Mouse (Mus musculus): ENCODE measurements around the gene Fgfr2. TPM values are rescaled to one million over a fixed set of nuclear protein-coding genes. Genes with fewer than 3 reads are reported as not detected.
A peak's percentile ranks its signal among the peaks of the same experiment; 100 is the strongest.

Fgfr2 gene
- polyA plus RNA-seq, 1 experiment, result 0.17 TPM

DNA sequence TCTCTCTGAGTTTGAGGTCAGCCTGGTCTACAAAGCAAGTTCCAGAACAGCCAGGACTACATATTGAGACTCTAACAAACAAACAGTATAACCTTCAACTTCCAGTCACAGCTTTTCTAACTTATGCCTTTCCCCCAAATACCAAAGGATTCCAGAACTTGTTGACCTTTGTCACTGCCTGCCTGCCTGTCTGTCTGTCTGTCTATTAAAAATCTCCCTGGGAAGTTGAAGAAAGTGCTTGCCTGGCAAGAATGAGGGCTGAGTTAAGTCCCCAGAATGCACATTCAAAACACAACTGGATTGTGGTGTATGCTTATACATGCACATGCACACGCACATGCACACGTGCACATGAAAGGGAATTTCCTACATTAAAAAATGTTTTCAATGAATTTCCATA lies 2502.1 kb downstream of the Fgfr2 start:
- no peaks in the 10 kb centered on the region for H3K27me3 ChIP-seq (ENCODE audit: control insufficient read depth, insufficient read depth, insufficient read length)
- H3K4me2 ChIP-seq (ENCODE audit: low read depth), result no peak overlapping the region
- H3K36me3 ChIP-seq (ENCODE audit: control insufficient read depth, insufficient read depth), result no peaks in the 10 kb centered on the region
- no peak for TF ChIP-seq MYOG (IDR thresholded peaks at IDR 0.05; ENCODE audit: control insufficient read depth in 1 of 3, insufficient read depth in 1 of 3, insufficient read length in 2 of 3, low read depth in 2 of 3)
- no peak for TF ChIP-seq POLR2A (IDR thresholded peaks at IDR 0.05; ENCODE audit: insufficient read length, low read depth)
- no peak for TF ChIP-seq CEBPB (IDR thresholded peaks at IDR 0.05; ENCODE audit: insufficient read depth, poor library complexity, severe bottlenecking)
- no peak for TF ChIP-seq E2F4 (IDR thresholded peaks at IDR 0.05; ENCODE audit: insufficient read depth)
- TF ChIP-seq MYOD1 (IDR thresholded peaks at IDR 0.05; ENCODE audit: control insufficient read depth in 1 of 3, insufficient read length in 2 of 3, low read depth in 2 of 3), result no peak
- no peak for TF ChIP-seq TCF12 (IDR thresholded peaks at IDR 0.05; ENCODE audit: insufficient read depth, poor library complexity, severe bottlenecking)
- TF ChIP-seq REST (IDR thresholded peaks at IDR 0.05; ENCODE audit: insufficient read depth, insufficient read length), result no peak
- TF ChIP-seq USF1 (IDR thresholded peaks at IDR 0.05; ENCODE audit: low read depth), result no peak
- no peak for TF ChIP-seq TCF3 (IDR thresholded peaks at IDR 0.05; ENCODE audit: insufficient read length, low read depth)
- no peak for TF ChIP-seq SRF (IDR thresholded peaks at IDR 0.05; ENCODE audit: control insufficient read depth, insufficient read length, low read depth)
- no peak for TF ChIP-seq POLR2AphosphoS2 (IDR thresholded peaks at IDR 0.05; ENCODE audit: insufficient read length, low read depth)
- TF ChIP-seq MAX (IDR thresholded peaks at IDR 0.05; ENCODE audit: low read depth), result no peak
- no peak overlapping the region for H3ac ChIP-seq (ENCODE audit: control insufficient read depth, insufficient read length)
- H3K79me2 ChIP-seq (ENCODE audit: control insufficient read depth, insufficient read depth), result no peaks in the 10 kb centered on the region
- H3K4me3 ChIP-seq, result no peak overlapping the region

DNA sequence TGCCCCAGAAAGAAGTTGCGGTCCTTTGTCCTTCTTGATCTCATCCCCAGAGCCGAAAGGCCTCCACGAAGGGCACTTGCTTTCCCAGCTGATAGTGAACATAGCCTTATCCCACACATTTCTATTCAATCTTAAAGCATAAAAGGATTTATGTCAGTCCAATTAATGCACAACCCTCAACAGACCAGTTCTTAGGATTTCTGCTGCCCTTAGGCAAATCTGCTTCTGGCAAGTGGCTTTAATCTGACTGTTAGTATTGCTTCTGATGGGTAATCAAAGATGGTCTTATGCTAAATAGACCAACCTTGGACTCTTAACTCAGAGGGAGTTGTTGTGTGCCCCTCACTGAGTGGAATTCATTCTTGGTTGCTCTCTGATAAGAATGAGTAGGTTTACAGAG lies 2505.6 kb downstream of the Fgfr2 start:
- H3K4me3 ChIP-seq, result no peak overlapping the region
- no peak overlapping the region for H3K4me2 ChIP-seq (ENCODE audit: low read depth)
- TF ChIP-seq USF1 (IDR thresholded peaks at IDR 0.05; ENCODE audit: low read depth), result no peak
- no peaks in the 10 kb centered on the region for H3K79me2 ChIP-seq (ENCODE audit: control insufficient read depth, insufficient read depth)
- no peaks in the 10 kb centered on the region for H3K27me3 ChIP-seq (ENCODE audit: control insufficient read depth, insufficient read depth, insufficient read length)
- H3K36me3 ChIP-seq (ENCODE audit: control insufficient read depth, insufficient read depth), result no peaks in the 10 kb centered on the region
- no peak overlapping the region for H3ac ChIP-seq (ENCODE audit: control insufficient read depth, insufficient read length)

DNA sequence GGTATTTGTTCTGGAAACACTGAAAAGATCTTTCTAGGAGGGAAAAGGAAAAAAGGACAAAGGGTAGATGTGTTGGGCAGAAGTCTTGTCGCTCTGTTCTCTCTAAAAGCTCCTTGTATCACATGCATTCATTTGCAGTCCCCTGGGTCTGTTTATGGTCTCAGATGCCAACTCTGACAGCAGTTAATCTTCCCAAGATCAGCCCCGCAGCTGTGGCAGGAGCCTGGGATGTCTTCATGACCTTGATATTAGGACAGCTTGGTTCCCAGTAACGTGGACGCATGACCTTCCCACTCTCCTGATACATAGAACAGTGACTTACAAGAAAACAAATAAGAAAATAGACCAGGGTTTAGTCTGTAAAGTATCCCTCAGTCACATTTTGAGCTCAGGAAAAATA lies 2509.2 kb downstream of the Fgfr2 start:
- no peaks in the 10 kb centered on the region for H3K27me3 ChIP-seq (ENCODE audit: control insufficient read depth, insufficient read depth, insufficient read length)
- no peak overlapping the region for H3K4me3 ChIP-seq
- H3ac ChIP-seq (ENCODE audit: control insufficient read depth, insufficient read length), result no peak overlapping the region
- H3K4me2 ChIP-seq (ENCODE audit: low read depth), result no peak overlapping the region
- H3K36me3 ChIP-seq (ENCODE audit: control insufficient read depth, insufficient read depth), result no peaks in the 10 kb centered on the region
- H3K79me2 ChIP-seq (ENCODE audit: control insufficient read depth, insufficient read depth), result no peaks in the 10 kb centered on the region
- TF ChIP-seq CEBPB (IDR thresholded peaks at IDR 0.05; ENCODE audit: insufficient read depth, poor library complexity, severe bottlenecking), result no peak
- TF ChIP-seq USF1 (IDR thresholded peaks at IDR 0.05; ENCODE audit: low read depth), result no peak
- no peak for TF ChIP-seq TCF3 (IDR thresholded peaks at IDR 0.05; ENCODE audit: insufficient read length, low read depth)
- TF ChIP-seq TCF12 (IDR thresholded peaks at IDR 0.05; ENCODE audit: insufficient read depth, poor library complexity, severe bottlenecking), result no peak
- TF ChIP-seq MYOD1 (IDR thresholded peaks at IDR 0.05; ENCODE audit: control insufficient read depth in 1 of 3, insufficient read length in 2 of 3, low read depth in 2 of 3), result peak in 1 of 3 experiments; percentile 46
- no peak for TF ChIP-seq MAX (IDR thresholded peaks at IDR 0.05; ENCODE audit: low read depth)
- no peak for TF ChIP-seq POLR2A (IDR thresholded peaks at IDR 0.05; ENCODE audit: insufficient read length, low read depth)
- no peak for TF ChIP-seq E2F4 (IDR thresholded peaks at IDR 0.05; ENCODE audit: insufficient read depth)
- TF ChIP-seq REST (IDR thresholded peaks at IDR 0.05; ENCODE audit: insufficient read depth, insufficient read length), result no peak
- TF ChIP-seq SRF (IDR thresholded peaks at IDR 0.05; ENCODE audit: control insufficient read depth, insufficient read length, low read depth), result no peak
- peak in 2 of 3 experiments; percentile 35 to 40 for TF ChIP-seq MYOG (IDR thresholded peaks at IDR 0.05; ENCODE audit: control insufficient read depth in 1 of 3, insufficient read depth in 1 of 3, insufficient read length in 2 of 3, low read depth in 2 of 3)
- TF ChIP-seq POLR2AphosphoS2 (IDR thresholded peaks at IDR 0.05; ENCODE audit: insufficient read length, low read depth), result no peak

DNA sequence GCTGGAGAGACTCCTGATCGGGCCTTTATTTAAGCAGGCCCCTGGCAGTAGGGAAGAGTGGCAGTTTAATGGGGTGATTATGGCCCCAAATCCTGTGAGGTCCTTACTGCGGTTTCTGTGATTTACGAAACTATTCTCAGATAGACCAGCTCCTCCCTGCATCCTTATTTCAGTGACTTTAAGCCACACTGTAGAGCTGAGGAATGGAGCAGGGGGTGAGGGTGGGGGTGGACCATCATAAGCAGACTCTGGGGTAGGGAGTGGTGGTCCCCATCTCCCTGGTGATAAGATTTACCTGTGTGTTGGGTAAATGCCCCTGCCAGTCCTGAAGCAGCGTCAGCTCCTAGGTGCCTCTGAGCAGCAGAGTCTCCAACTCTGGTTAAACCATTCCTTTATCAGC lies 2516.2 kb downstream of the Fgfr2 start:
- TF ChIP-seq TCF3 (IDR thresholded peaks at IDR 0.05; ENCODE audit: insufficient read length, low read depth), result no peak
- no peak for TF ChIP-seq POLR2AphosphoS2 (IDR thresholded peaks at IDR 0.05; ENCODE audit: insufficient read length, low read depth)
- TF ChIP-seq MAX (IDR thresholded peaks at IDR 0.05; ENCODE audit: low read depth), result no peak
- TF ChIP-seq E2F4 (IDR thresholded peaks at IDR 0.05; ENCODE audit: insufficient read depth), result no peak
- no peaks in the 10 kb centered on the region for H3K27me3 ChIP-seq (ENCODE audit: control insufficient read depth, insufficient read depth, insufficient read length)

DNA sequence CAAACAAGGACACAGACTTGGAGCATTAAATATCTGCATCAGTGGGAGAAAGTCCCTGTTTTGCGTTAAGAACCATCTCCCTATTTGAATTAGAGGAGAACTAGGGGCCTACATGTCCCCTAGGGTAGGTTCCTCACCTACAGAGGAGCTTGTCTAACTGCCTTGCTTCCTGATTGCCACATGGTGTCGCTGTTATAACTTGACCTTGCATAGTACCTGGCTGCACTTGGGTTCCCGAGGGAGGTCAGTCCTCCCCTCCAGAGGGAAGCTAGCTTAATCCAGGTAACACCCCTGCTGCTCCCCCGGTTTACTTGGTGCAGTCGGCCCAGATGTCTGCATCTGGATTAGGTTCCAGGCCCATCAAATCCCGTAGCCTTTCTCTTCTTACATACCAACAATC lies 2518.0 kb downstream of the Fgfr2 start:
- no peak for TF ChIP-seq MYOD1 (IDR thresholded peaks at IDR 0.05; ENCODE audit: control insufficient read depth in 1 of 3, insufficient read length in 2 of 3, low read depth in 2 of 3)
- TF ChIP-seq POLR2AphosphoS2 (IDR thresholded peaks at IDR 0.05; ENCODE audit: insufficient read length, low read depth), result no peak
- TF ChIP-seq REST (IDR thresholded peaks at IDR 0.05; ENCODE audit: insufficient read depth, insufficient read length), result no peak
- TF ChIP-seq TCF12 (IDR thresholded peaks at IDR 0.05; ENCODE audit: insufficient read depth, poor library complexity, severe bottlenecking), result no peak
- TF ChIP-seq E2F4 (IDR thresholded peaks at IDR 0.05; ENCODE audit: insufficient read depth), result no peak
- no peak for TF ChIP-seq CEBPB (IDR thresholded peaks at IDR 0.05; ENCODE audit: insufficient read depth, poor library complexity, severe bottlenecking)
- TF ChIP-seq SRF (IDR thresholded peaks at IDR 0.05; ENCODE audit: control insufficient read depth, insufficient read length, low read depth), result no peak
- TF ChIP-seq TCF3 (IDR thresholded peaks at IDR 0.05; ENCODE audit: insufficient read length, low read depth), result no peak
- no peak for TF ChIP-seq MYOG (IDR thresholded peaks at IDR 0.05; ENCODE audit: control insufficient read depth in 1 of 3, insufficient read depth in 1 of 3, insufficient read length in 2 of 3, low read depth in 2 of 3)
- no peak for TF ChIP-seq USF1 (IDR thresholded peaks at IDR 0.05; ENCODE audit: low read depth)
- no peak for TF ChIP-seq MAX (IDR thresholded peaks at IDR 0.05; ENCODE audit: low read depth)
- no peak for TF ChIP-seq POLR2A (IDR thresholded peaks at IDR 0.05; ENCODE audit: insufficient read length, low read depth)
- Histone ChIP-seq H3K36me3 (ENCODE audit: control insufficient read depth, insufficient read depth) (no peaks in the 10 kb centered on the region), H3K4me3 (no peak overlapping the region), H3K4me2 (ENCODE audit: low read depth) (no peak overlapping the region), H3K79me2 (ENCODE audit: control insufficient read depth, insufficient read depth) (no peaks in the 10 kb centered on the region), H3ac (ENCODE audit: control insufficient read depth, insufficient read length) (no peak overlapping the region), H3K27me3 (ENCODE audit: control insufficient read depth, insufficient read depth, insufficient read length) (no peaks in the 10 kb centered on the region)

More for the DNA sequence above, 2516.2 kb downstream of the Fgfr2 start:
- no peak overlapping the region for H3K4me3 ChIP-seq
- H3ac ChIP-seq (ENCODE audit: control insufficient read depth, insufficient read length), result no peak overlapping the region
- H3K36me3 ChIP-seq (ENCODE audit: control insufficient read depth, insufficient read depth), result no peaks in the 10 kb centered on the region
- H3K79me2 ChIP-seq (ENCODE audit: control insufficient read depth, insufficient read depth), result no peaks in the 10 kb centered on the region
- no peak overlapping the region for H3K4me2 ChIP-seq (ENCODE audit: low read depth)
